Mouse (Mus musculus) ovary, adult 10 weeks (tissue): ENCODE data around the gene Klhl8. TPM values are rescaled to one million over a fixed set of nuclear protein-coding genes. Genes with fewer than 3 reads are reported as not detected.

Source experiments
- polyA plus RNA-seq: library from polyadenylated mRNA; stranded (reverse); fragments of 350-450 nt; fragmentation: Illumina TruSeq; extraction: RNeasy Lipid Tissue Mini Kit (QIAGEN cat#74804); gene quantifications from one replicate; pipeline ENCODE4 v1.2.3, GENCODE M21; 2014

Gene Klhl8
- 10.9 TPM for polyA plus RNA-seq

GRCm38 (mm10) chr5:103910748-103911409, at the start of gene Klhl8:
TSS of gene Klhl8 (minus strand) at chr5:103911259.

Other genes with a start within 250 kb of the Klhl8 start
- gene Aff1, start 218.9 kb downstream of the Klhl8 start, polyA plus RNA-seq, result 36.6 TPM
- gene Hsd17b13, start 66.2 kb upstream of the Klhl8 start, polyA plus RNA-seq, result 0.57 TPM
- 112 TPM for gene Hsd17b11, start 110.7 kb upstream of the Klhl8 start, polyA plus RNA-seq
- 9.2 TPM for gene Nudt9, start 135.0 kb upstream of the Klhl8 start, polyA plus RNA-seq
- gene Gm17660, start 166.3 kb upstream of the Klhl8 start, polyA plus RNA-seq, result not detected
- 598 TPM for gene Sparcl1, start 202.5 kb upstream of the Klhl8 start, polyA plus RNA-seq